Mouse (Mus musculus) hindbrain, postnatal 0 days (tissue): Measurements from ENCODE around the gene Trnau1ap. TPM values are rescaled to one million over a fixed set of nuclear protein-coding genes. Genes with fewer than 3 reads are reported as not detected.
"Not testable (repeated sequence)": the region's sequence is repeated elsewhere in the genome, so short reads cannot be mapped to it uniquely, and the experiment has no call there.

Source experiments
- ATAC-seq: fragments of 200-750 bp; cut with Nextera tagmentation; 2 replicates; pipeline ENCODE4 v1.8.0; 2017; ENCODE audit warnings: mild to moderate bottlenecking, moderate TSS enrichment, moderate library complexity
- DNase-seq: peaks from one replicate; pipeline ENCODE4 v3.0.0-alpha.2; 2015; ENCODE audit warnings: low spot score
- H3K27ac ChIP-seq: fragments of 300-500 bp; sonication (generic); 2 replicates; pipeline ENCODE4 v1.5.1; 2014; ENCODE audit warnings: mild to moderate bottlenecking
- H3K27me3 ChIP-seq: fragments of 300-500 bp; sonication (generic); 2 replicates; pipeline ENCODE4 v1.6.1; 2014; ENCODE audit warnings: low read length, mixed read lengths; ENCODE audit not compliant: insufficient read depth
- H3K36me3 ChIP-seq: fragments of 300-500 bp; sonication (generic); 2 replicates; pipeline ENCODE4 v1.6.1; 2014; ENCODE audit warnings: low read length, mixed read lengths; ENCODE audit not compliant: insufficient read depth
- H3K4me1 ChIP-seq: fragments of 300-500 bp; sonication (generic); 2 replicates; pipeline ENCODE4 v1.6.1; 2014; ENCODE audit warnings: antibody characterized with exemption, low read length, mixed read lengths; ENCODE audit not compliant: insufficient read depth
- H3K4me2 ChIP-seq: fragments of 300-500 bp; sonication (generic); 2 replicates; pipeline ENCODE4 v1.6.1; 2014; ENCODE audit warnings: low read depth, mild to moderate bottlenecking, low read length, moderate library complexity, mixed read lengths
- H3K4me3 ChIP-seq: fragments of 300-500 bp; sonication (generic); 2 replicates; pipeline ENCODE4 v1.5.1; 2014; ENCODE audit warnings: low read length
- H3K9ac ChIP-seq: fragments of 300-500 bp; sonication (generic); replicated peaks from 2 replicates; pipeline ENCODE4 v1.6.1; 2014; ENCODE audit warnings: mild to moderate bottlenecking, low read length, moderate library complexity, mixed read lengths
- H3K9me3 ChIP-seq: fragments of 300-500 bp; sonication (generic); 2 replicates; pipeline ENCODE4 v1.6.1; 2016; ENCODE audit warnings: low read length, mixed read lengths
- CTCF ChIP-seq: IDR thresholded peaks from 2 replicates; pipeline ENCODE4 v1.5.1; 2016; ENCODE audit warnings: antibody characterized with exemption, control low read depth, low read depth
- WGBS: fragments of 180-500 bp; shearing (Covaris S2); extraction: QIAGEN DNeasy Blood & Tissue Kit; methylation state at CpG from one replicate; pipeline ENCODE4 v1.1.7; 2014; 5-methylcytosine and 5-hydroxymethylcytosine counted together
- polyA plus RNA-seq: library from polyadenylated mRNA; unstranded; fragments of >200 nt; fragmentation: Nextera tagmentation; extraction: Ambion mirVana; gene quantifications from 2 replicates; pipeline ENCODE4 v1.2.1, GENCODE M21; 2015
- total RNA-seq: library from RNA; depleted of rRNA; stranded (reverse); fragments of >200 nt; gene quantifications from 2 replicates; pipeline ENCODE4 v1.2.3, GENCODE M21; 2014

Trnau1ap gene
- total and polyA plus RNA-seq, 2 experiments from 2014 or later, result 53.2 to 56.6 TPM

- peak; percentile 61 for TF ChIP-seq CTCF
- H3K36me3 ChIP-seq, result peaks cover 22% of the 10 kb centered on the region
- ATAC-seq, result peak; percentile 49
- 0 out of 2 replicates have a peak, but pooled peaks cover 4% of the 10 kb centered on the region for H3K4me1 ChIP-seq
- H3K9ac ChIP-seq, result peak overlapping the region; percentile 92
- peak overlapping the region; percentile 78 for H3K4me2 ChIP-seq
- DNase-seq, result peak; percentile 50
- H3K27ac ChIP-seq, result peak overlapping the region; percentile 95
- H3K9me3 ChIP-seq, result no peaks in the 10 kb centered on the region
- no peaks in the 10 kb centered on the region for H3K27me3 ChIP-seq
- 32% methylated on average over 10 of the region's 10 CpGs for WGBS
- peak overlapping the region; percentile 74 for H3K4me3 ChIP-seq
Observed at GRCm38 (mm10) chr4:132309849-132310472, 19.4 kb downstream of the Trnau1ap start.

GRCm38 (mm10) chr4:132309140-132309848, 20.0 kb downstream of the Trnau1ap start:
- Histone ChIP-seq H3K4me1 (0 out of 2 replicates have a peak, but pooled peaks cover 4% of the 10 kb centered on the region), H3K27ac (peak overlapping the region; percentile 95), H3K4me3 (peak overlapping the region; percentile 74), H3K36me3 (peaks cover 22% of the 10 kb centered on the region), H3K9ac (peak overlapping the region; percentile 92), H3K9me3 (no peaks in the 10 kb centered on the region), H3K4me2 (peak overlapping the region; percentile 78), H3K27me3 (no peaks in the 10 kb centered on the region)
- ATAC-seq (no peak), DNase-seq (peak; percentile 61)
- WGBS, result under 1% methylated on average over 15 of the region's 15 CpGs
- TF ChIP-seq CTCF, result no peak

- Histone ChIP-seq H3K27ac (peak overlapping the region; percentile 95), H3K9me3 (no peaks in the 10 kb centered on the region), H3K36me3 (peaks cover 15% of the 10 kb centered on the region), H3K4me2 (peak overlapping the region; percentile 78), H3K4me1 (0 out of 2 replicates have a peak, but pooled peaks cover 4% of the 10 kb centered on the region), H3K27me3 (no peaks in the 10 kb centered on the region), H3K4me3 (peak overlapping the region; percentile 74), H3K9ac (peak overlapping the region; percentile 92)
- DNase-seq (peak; percentile 96), ATAC-seq (peak; percentile 93)
- TF ChIP-seq CTCF, result peak; percentile 32; the same call in 1 of the 2 replicates
- WGBS, result under 1% methylated on average over 41 of the region's 41 CpGs
Observed at GRCm38 (mm10) chr4:132308437-132309139, 20.8 kb downstream of the Trnau1ap start.

GRCm38 (mm10) chr4:132306004-132306403, 23.3 kb downstream of the Trnau1ap start:
- Histone ChIP-seq H3K36me3 (no peaks in the 10 kb centered on the region), H3K4me2 (no peak overlapping the region), H3K27me3 (no peaks in the 10 kb centered on the region), H3K9me3 (no peaks in the 10 kb centered on the region), H3K9ac (no peak overlapping the region), H3K27ac (no peak overlapping the region), H3K4me1 (0 out of 2 replicates have a peak, but pooled peaks cover 4% of the 10 kb centered on the region), H3K4me3 (no peak overlapping the region)
- 72% methylated on average over 6 of the region's 6 CpGs for WGBS
- ATAC-seq (no peak), DNase-seq (no peak)
- no peak for TF ChIP-seq CTCF

GRCm38 (mm10) chr4:132305276-132305675, 24.1 kb downstream of the Trnau1ap start:
- Histone ChIP-seq H3K4me3 (no peak overlapping the region), H3K36me3 (no peaks in the 10 kb centered on the region), H3K9me3 (no peaks in the 10 kb centered on the region), H3K9ac (no peak overlapping the region), H3K27ac (no peak overlapping the region), H3K4me2 (no peak overlapping the region), H3K27me3 (no peaks in the 10 kb centered on the region), H3K4me1 (0 out of 2 replicates have a peak, but pooled peaks cover 4% of the 10 kb centered on the region)
- ATAC-seq (no peak), DNase-seq (no peak)
- no peak for TF ChIP-seq CTCF
- WGBS, result 92% methylated on average over 8 of the region's 8 CpGs

- not testable (repeated sequence) for H3K4me1 ChIP-seq, H3K27me3 ChIP-seq, H3K9me3 ChIP-seq, H3K27ac ChIP-seq, H3K36me3 ChIP-seq, ATAC-seq, DNase-seq
- Histone ChIP-seq H3K4me2 (peak overlapping the region; percentile 62), H3K4me3 (peak overlapping the region; percentile 43), H3K9ac (peak overlapping the region; percentile 53)
- WGBS, result 53% methylated on average over 6 of the region's 6 CpGs
Observed at GRCm38 (mm10) chr4:132303484-132303883, 25.9 kb downstream of the Trnau1ap start.
